Mouse (Mus musculus): ENCODE measurements around the gene Lhx2. TPM values are rescaled to one million over a fixed set of nuclear protein-coding genes. Genes with fewer than 3 reads are reported as not detected.

Gene Lhx2
- polyA plus RNA-seq, 1 experiment from 2014 or later = 1.7 TPM

- no peak overlapping the region for H3K4me2 ChIP-seq (ENCODE audit: low read depth, low read length)
- 6% methylated on average over 13 of the region's 13 CpGs for WGBS (ENCODE audit: insufficient replicate concordance)
- TF ChIP-seq EP300 (IDR thresholded peaks at IDR 0.05; ENCODE audit: low read depth) (no peak), CTCF (IDR thresholded peaks at IDR 0.05; ENCODE audit: low read depth) (no peak)
- no peak overlapping the region for H3K27ac ChIP-seq (ENCODE audit: low read depth)
- H3K9ac ChIP-seq (replicated peaks) = no peak overlapping the region
- H3K4me1 ChIP-seq (ENCODE audit: insufficient read depth) = no peaks in the 10 kb centered on the region
- ATAC-seq (no peak), DNase-seq (no peak)
- no peaks in the 10 kb centered on the region for H3K36me3 ChIP-seq (replicated peaks; ENCODE audit: insufficient read depth, low read length)
- H3K27me3 ChIP-seq (ENCODE audit: insufficient read depth, low read length) = peaks cover 89% of the 10 kb centered on the region
- no peaks in the 10 kb centered on the region for H3K9me3 ChIP-seq (ENCODE audit: low read length)
- no peak overlapping the region for H3K4me3 ChIP-seq (ENCODE audit: low read depth, low read length)
Observed at GRCm38 (mm10) chr2:38359811-38360210, 20.7 kb downstream of the Lhx2 start.

GRCm38 (mm10) chr2:38366222-38366621 is 27.1 kb downstream of the Lhx2 start:
- DNase-seq (no peak), ATAC-seq (peak; percentile 50)
- 45% methylated on average over 7 of the region's 7 CpGs for WGBS (ENCODE audit: insufficient replicate concordance)
- no peak overlapping the region for H3K4me2 ChIP-seq (ENCODE audit: low read depth, low read length)
- H3K36me3 ChIP-seq (replicated peaks; ENCODE audit: insufficient read depth, low read length) = no peaks in the 10 kb centered on the region
- H3K27me3 ChIP-seq (ENCODE audit: insufficient read depth, low read length) = peaks cover 71% of the 10 kb centered on the region
- no peak overlapping the region for H3K4me3 ChIP-seq (ENCODE audit: low read depth, low read length)
- no peaks in the 10 kb centered on the region for H3K9me3 ChIP-seq (ENCODE audit: low read length)
- TF ChIP-seq EP300 (IDR thresholded peaks at IDR 0.05; ENCODE audit: low read depth) (no peak), CTCF (IDR thresholded peaks at IDR 0.05; ENCODE audit: low read depth) (no peak)
- no peak overlapping the region for H3K27ac ChIP-seq (ENCODE audit: low read depth)
- peaks cover 10% of the 10 kb centered on the region for H3K4me1 ChIP-seq (ENCODE audit: insufficient read depth)
- no peak overlapping the region for H3K9ac ChIP-seq (replicated peaks)

GRCm38 (mm10) chr2:38367023-38367422 is 27.9 kb downstream of the Lhx2 start:
- TF ChIP-seq EP300 (IDR thresholded peaks at IDR 0.05; ENCODE audit: low read depth) (no peak), CTCF (IDR thresholded peaks at IDR 0.05; ENCODE audit: low read depth) (no peak)
- Histone ChIP-seq H3K9me3 (ENCODE audit: low read length) (no peaks in the 10 kb centered on the region), H3K27ac (ENCODE audit: low read depth) (no peak overlapping the region), H3K36me3 (replicated peaks; ENCODE audit: insufficient read depth, low read length) (no peaks in the 10 kb centered on the region), H3K27me3 (ENCODE audit: insufficient read depth, low read length) (peaks cover 66% of the 10 kb centered on the region), H3K4me3 (ENCODE audit: low read depth, low read length) (no peak overlapping the region), H3K4me1 (ENCODE audit: insufficient read depth) (peaks cover 10% of the 10 kb centered on the region), H3K4me2 (ENCODE audit: low read depth, low read length) (no peak overlapping the region), H3K9ac (replicated peaks) (no peak overlapping the region)
- 15% methylated on average over 9 of the region's 9 CpGs for WGBS (ENCODE audit: insufficient replicate concordance)
- DNase-seq (no peak), ATAC-seq (no peak)

GRCm38 (mm10) chr2:38367852-38368251 is 28.8 kb downstream of the Lhx2 start:
- 70% methylated on average over 5 of the region's 5 CpGs for WGBS (ENCODE audit: insufficient replicate concordance)
- DNase-seq (no peak), ATAC-seq (no peak)
- Histone ChIP-seq H3K4me2 (ENCODE audit: low read depth, low read length) (no peak overlapping the region), H3K27me3 (ENCODE audit: insufficient read depth, low read length) (peaks cover 63% of the 10 kb centered on the region), H3K36me3 (replicated peaks; ENCODE audit: insufficient read depth, low read length) (no peaks in the 10 kb centered on the region), H3K27ac (ENCODE audit: low read depth) (no peak overlapping the region), H3K9me3 (ENCODE audit: low read length) (no peaks in the 10 kb centered on the region), H3K4me3 (ENCODE audit: low read depth, low read length) (no peak overlapping the region), H3K4me1 (ENCODE audit: insufficient read depth) (peaks cover 10% of the 10 kb centered on the region), H3K9ac (replicated peaks) (no peak overlapping the region)
- no peak for TF ChIP-seq EP300 (IDR thresholded peaks at IDR 0.05; ENCODE audit: low read depth)
- TF ChIP-seq CTCF (IDR thresholded peaks at IDR 0.05; ENCODE audit: low read depth) = no peak

GRCm38 (mm10) chr2:38368746-38369330 is 29.8 kb downstream of the Lhx2 start:
- Histone ChIP-seq H3K9me3 (ENCODE audit: low read length) (no peaks in the 10 kb centered on the region), H3K4me2 (ENCODE audit: low read depth, low read length) (peak overlapping the region; percentile 63), H3K36me3 (replicated peaks; ENCODE audit: insufficient read depth, low read length) (no peaks in the 10 kb centered on the region), H3K27ac (ENCODE audit: low read depth) (no peak overlapping the region), H3K9ac (replicated peaks) (no peak overlapping the region), H3K27me3 (ENCODE audit: insufficient read depth, low read length) (peaks cover 54% of the 10 kb centered on the region), H3K4me3 (ENCODE audit: low read depth, low read length) (peak overlapping the region; percentile 35), H3K4me1 (ENCODE audit: insufficient read depth) (peaks cover 10% of the 10 kb centered on the region)
- 7% methylated on average over 31 of the region's 31 CpGs for WGBS (ENCODE audit: insufficient replicate concordance)
- no peak for TF ChIP-seq EP300 (IDR thresholded peaks at IDR 0.05; ENCODE audit: low read depth)
- ATAC-seq (peak; percentile 74), DNase-seq (peak; percentile 71)

GRCm38 (mm10) chr2:38375606-38376304 is 36.7 kb downstream of the Lhx2 start:
- ATAC-seq (peak; percentile 40; the same call in 1 of the 2 replicates), DNase-seq (peak; percentile 74)
- H3K4me1 ChIP-seq (ENCODE audit: insufficient read depth) = peaks cover 8% of the 10 kb centered on the region
- no peak for TF ChIP-seq EP300 (IDR thresholded peaks at IDR 0.05; ENCODE audit: low read depth)
- TF ChIP-seq CTCF (IDR thresholded peaks at IDR 0.05; ENCODE audit: low read depth) = peak; percentile 94
- peaks cover 29% of the 10 kb centered on the region for H3K27me3 ChIP-seq (ENCODE audit: insufficient read depth, low read length)
- no peak overlapping the region for H3K9ac ChIP-seq (replicated peaks)
- H3K36me3 ChIP-seq (replicated peaks; ENCODE audit: insufficient read depth, low read length) = no peaks in the 10 kb centered on the region
- no peaks in the 10 kb centered on the region for H3K9me3 ChIP-seq (ENCODE audit: low read length)
- no peak overlapping the region for H3K27ac ChIP-seq (ENCODE audit: low read depth)
- H3K4me2 ChIP-seq (ENCODE audit: low read depth, low read length) = 0 out of 2 replicates have a peak overlapping the region, but pooled peaks have one; percentile 36
- H3K4me3 ChIP-seq (ENCODE audit: low read depth, low read length) = no peak overlapping the region
- 4% methylated on average over 20 of the region's 20 CpGs for WGBS (ENCODE audit: insufficient replicate concordance)

Measured in liver, postnatal 0 days (tissue).